Mouse (Mus musculus): ENCODE data around the gene Dmkn. TPM values are rescaled to one million over a fixed set of nuclear protein-coding genes. Genes with fewer than 3 reads are reported as not detected.
"Not testable (repeated sequence)": the region's sequence is repeated elsewhere in the genome, so short reads cannot be mapped to it uniquely, and the experiment has no call there.

The Dmkn gene
- polyA plus RNA-seq (2015; fragmentation: Nextera tagmentation; extraction: Ambion mirVana): 0.26 and 0.74 TPM in 2 replicates

DNA sequence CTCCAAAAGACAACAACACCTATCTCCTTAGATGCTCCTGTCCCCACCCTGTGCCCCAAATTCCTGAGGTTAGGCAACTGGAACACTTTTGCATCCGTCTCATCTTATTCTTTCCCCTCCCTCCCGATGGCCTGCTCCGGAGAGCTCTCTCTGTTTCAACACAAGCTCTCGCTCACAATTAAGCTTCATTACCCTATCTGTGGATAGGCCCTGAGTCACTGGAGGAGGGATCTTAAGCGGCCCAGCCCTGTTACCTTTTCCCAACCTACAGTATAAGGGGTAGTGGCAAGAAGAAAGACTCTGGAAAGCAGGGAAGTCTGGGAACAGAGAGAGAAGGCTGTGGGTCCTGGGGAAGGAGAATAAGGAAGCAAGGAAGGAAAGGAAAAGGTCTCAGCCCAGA is at the start of gene Dmkn:
Gene Dmkn, plus strand, starts transcription at position 301 of the 400 bp plus-strand sequence.
- no peak within 1 kb of the TSS for H3K9ac ChIP-seq (replicated peaks)
- 38% methylated on average over 5 of the region's 5 CpGs for WGBS
- no peaks in the 10 kb centered on the region for H3K36me3 ChIP-seq
- H3K4me3 ChIP-seq: no peak within 1 kb of the TSS
- no peak within 1 kb of the TSS for H3K4me2 ChIP-seq (replicated peaks)
- no peak for ATAC-seq (replicated peaks)
- no peaks in the 10 kb centered on the region for H3K27me3 ChIP-seq
- H3K27ac ChIP-seq (replicated peaks): no peak within 1 kb of the TSS
- H3K4me1 ChIP-seq: no peaks in the 10 kb centered on the region
- H3K9me3 ChIP-seq: no peaks in the 10 kb centered on the region

DNA sequence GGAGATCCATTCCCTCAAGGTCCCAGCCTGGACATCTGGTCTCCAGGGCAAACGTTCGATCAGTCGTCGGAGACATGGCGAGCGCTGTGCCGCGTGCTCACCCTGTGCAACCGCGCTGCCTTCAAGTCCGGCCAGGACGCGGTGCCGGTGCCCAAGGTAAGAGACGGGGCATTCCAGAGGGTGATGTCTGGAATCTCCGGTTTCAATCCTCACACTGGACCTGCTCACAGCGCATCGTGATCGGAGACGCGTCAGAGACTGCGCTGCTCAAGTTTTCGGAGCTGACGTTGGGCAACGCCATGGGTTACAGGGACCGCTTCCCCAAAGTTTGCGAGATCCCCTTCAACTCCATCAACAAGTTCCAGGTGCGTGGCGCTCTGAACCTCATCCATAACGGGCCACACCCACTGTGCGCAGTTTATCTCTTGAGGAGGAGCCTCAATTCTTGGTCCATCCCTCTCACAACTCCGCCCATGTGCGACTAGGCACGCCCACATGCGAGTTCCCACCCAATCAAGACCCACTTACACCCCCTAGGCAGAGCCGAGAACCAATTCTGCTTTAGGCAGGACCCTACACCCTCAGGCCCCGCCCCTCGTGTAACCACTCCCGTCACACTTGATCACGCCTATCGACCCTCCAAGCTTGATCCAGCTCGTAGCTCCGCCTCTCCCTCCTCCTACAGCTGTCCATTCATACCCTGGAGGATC is 46.4 kb upstream of the Dmkn start:
- ATAC-seq (replicated peaks): peak; percentile 93
- WGBS: 1% methylated on average over 43 of the region's 43 CpGs

DNA sequence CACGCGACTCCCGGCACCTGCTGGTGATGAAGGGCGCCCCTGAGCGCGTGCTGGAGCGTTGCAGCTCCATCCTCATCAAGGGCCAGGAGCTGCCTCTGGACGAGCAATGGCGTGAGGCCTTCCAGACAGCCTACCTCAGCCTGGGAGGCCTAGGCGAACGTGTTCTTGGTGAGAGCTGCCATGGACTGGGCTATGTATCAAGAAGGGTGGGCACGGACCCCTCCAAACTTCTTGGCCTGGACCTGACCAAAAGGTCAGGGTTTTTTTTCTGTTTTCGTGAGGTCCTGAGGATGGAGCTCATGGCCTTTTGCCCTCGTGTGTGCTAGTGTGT is 45.9 kb upstream of the Dmkn start:
- 6% methylated on average over 14 of the region's 14 CpGs for WGBS

More for the DNA sequence above, 46.4 kb upstream of the Dmkn start:
- Histone ChIP-seq H3K9ac (replicated peaks) (peak overlapping the region; percentile 29; the same call in 1 of the 2 replicates), H3K9me3 (no peaks in the 10 kb centered on the region), H3K27ac (replicated peaks) (no peak overlapping the region), H3K4me3 (peak overlapping the region; percentile 34), H3K4me2 (replicated peaks) (peak overlapping the region; percentile 45), H3K4me1 (peaks cover 11% of the 10 kb centered on the region), H3K27me3 (peaks cover 17% of the 10 kb centered on the region; the same call in 1 of the 2 replicates), H3K36me3 (no peaks in the 10 kb centered on the region)

DNA sequence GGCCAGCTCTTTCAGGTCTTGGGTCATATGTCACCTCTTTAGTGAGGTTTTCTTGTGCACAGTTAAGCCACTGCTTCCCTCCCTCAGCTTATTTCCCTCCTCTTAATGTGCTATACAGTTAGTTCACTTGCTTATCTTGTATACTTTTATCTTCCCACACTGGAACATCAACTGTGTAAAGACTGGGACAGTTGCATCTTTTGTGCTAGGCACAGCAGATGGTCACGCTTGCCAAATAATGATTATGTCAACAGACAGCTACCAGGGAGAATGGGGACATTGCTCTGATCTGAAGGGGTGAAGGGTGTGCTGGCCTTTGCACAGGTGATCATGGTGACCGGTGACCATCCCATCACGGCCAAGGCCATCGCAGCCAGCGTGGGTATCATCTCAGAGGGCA is 43.9 kb upstream of the Dmkn start:
- Histone ChIP-seq H3K27me3 (peaks cover 17% of the 10 kb centered on the region; the same call in 1 of the 2 replicates), H3K4me1 (peaks cover 11% of the 10 kb centered on the region), H3K4me3 (no peak overlapping the region), H3K27ac (replicated peaks) (no peak overlapping the region), H3K36me3 (no peaks in the 10 kb centered on the region), H3K9ac (replicated peaks) (no peak overlapping the region), H3K4me2 (replicated peaks) (no peak overlapping the region), H3K9me3 (no peaks in the 10 kb centered on the region)
- WGBS: 97% methylated on average over 5 of the region's 5 CpGs
- ATAC-seq (replicated peaks): no peak

More for the DNA sequence above, 45.9 kb upstream of the Dmkn start:
- Histone ChIP-seq H3K4me3 (peak overlapping the region; percentile 34), H3K27me3 (peaks cover 17% of the 10 kb centered on the region; the same call in 1 of the 2 replicates), H3K27ac (replicated peaks) (no peak overlapping the region), H3K9ac (replicated peaks) (peak overlapping the region; percentile 29; the same call in 1 of the 2 replicates), H3K4me2 (replicated peaks) (peak overlapping the region; percentile 45), H3K36me3 (no peaks in the 10 kb centered on the region), H3K9me3 (no peaks in the 10 kb centered on the region), H3K4me1 (peaks cover 11% of the 10 kb centered on the region)
- ATAC-seq (replicated peaks): no peak

DNA sequence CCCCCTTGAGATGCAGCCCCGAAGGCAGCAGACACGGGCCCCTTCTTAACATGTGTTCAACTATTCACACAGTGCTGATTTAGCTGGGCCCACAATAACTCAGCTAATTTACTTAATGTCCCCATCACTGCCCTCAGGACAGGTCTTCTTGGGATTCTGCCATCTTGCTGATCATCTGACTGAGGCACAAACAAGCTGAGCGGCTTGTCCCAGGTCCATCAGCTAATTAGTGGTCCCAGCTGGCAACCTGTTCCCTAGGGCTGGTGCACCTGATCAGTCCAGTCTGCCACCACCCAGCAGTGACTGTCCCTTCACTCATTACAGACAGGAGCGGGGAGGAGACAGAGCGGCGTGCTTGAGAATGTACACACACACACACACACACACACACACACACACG is 42.3 kb upstream of the Dmkn start:
- no peak overlapping the region for H3K9ac ChIP-seq (replicated peaks)
- no peak overlapping the region for H3K4me3 ChIP-seq
- H3K27me3 ChIP-seq: peaks cover 12% of the 10 kb centered on the region; the same call in 1 of the 2 replicates
- no peak overlapping the region for H3K27ac ChIP-seq (replicated peaks)
- H3K4me1 ChIP-seq: peaks cover 11% of the 10 kb centered on the region
- H3K9me3 ChIP-seq: no peaks in the 10 kb centered on the region
- H3K36me3 ChIP-seq: 0 out of 2 replicates have a peak, but pooled peaks cover under 1% of the 10 kb centered on the region
- no peak for ATAC-seq (replicated peaks)
- 57% methylated on average over 7 of the region's 7 CpGs for WGBS
- no peak overlapping the region for H3K4me2 ChIP-seq (replicated peaks)

DNA sequence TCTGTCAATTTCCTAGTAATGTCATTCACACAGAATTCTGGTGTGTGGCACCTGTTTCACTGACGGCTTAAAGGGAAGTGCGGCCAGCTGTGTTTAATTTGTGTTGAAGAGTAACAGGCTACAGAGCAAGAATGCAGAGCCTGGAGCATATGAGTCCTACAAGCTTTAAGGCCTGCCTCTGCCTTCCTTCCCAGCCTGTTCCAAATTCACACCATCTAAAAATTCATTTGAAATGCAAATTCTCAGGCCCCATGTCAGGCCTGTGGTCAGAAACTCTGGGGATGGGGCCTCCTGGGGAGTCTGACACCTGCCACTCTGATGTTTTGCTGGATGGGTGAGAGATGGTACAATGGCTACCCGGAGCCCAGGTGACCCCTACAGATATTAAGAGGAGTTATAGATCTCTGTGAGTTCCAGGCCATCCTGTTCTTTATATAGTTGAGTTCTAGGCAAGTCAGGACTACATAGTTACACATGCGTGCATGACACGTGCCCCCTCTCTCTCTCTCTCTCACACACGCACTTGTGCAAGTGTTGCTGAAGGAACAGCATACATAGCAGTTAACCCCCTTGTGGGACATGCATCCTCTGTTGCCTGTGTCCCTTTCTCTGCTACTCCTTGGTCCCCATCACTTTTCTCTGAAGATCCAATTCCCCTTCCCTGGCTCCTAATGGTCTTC is 40.1 kb upstream of the Dmkn start:
- H3K9ac ChIP-seq (replicated peaks): no peak overlapping the region
- no peaks in the 10 kb centered on the region for H3K27me3 ChIP-seq
- no peak overlapping the region for H3K4me2 ChIP-seq (replicated peaks)
- no peaks in the 10 kb centered on the region for H3K9me3 ChIP-seq
- H3K4me1 ChIP-seq: peaks cover 8% of the 10 kb centered on the region
- no peak overlapping the region for H3K4me3 ChIP-seq
- H3K27ac ChIP-seq (replicated peaks): no peak overlapping the region
- WGBS: 75% methylated on average over 6 of the region's 6 CpGs
- no peak for ATAC-seq (replicated peaks)
- peaks cover 11% of the 10 kb centered on the region; the same call in 1 of the 2 replicates for H3K36me3 ChIP-seq

DNA sequence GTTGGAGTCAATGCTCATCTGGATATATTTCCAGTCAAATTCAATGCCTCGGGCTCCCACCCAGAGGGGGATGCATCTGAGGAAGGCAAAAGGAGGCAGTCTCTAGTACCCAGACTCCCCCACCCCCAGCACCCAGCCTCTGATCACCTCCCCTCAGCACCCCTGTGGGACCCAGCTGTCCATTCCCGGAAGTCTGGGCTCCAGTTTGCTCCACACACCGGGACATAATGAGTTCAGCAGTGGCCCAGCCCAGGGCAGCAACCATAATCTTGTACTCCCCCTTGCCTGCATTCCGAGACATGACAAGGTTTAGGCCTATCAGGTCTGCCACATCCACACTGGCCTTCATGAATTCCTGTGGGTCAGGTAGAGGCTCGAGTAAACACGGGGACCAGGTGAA is 35.3 kb upstream of the Dmkn start:
- Histone ChIP-seq H3K9ac (replicated peaks) (peak overlapping the region; percentile 62; the same call in 1 of the 2 replicates), H3K36me3 (peaks cover 20% of the 10 kb centered on the region; the same call in 1 of the 2 replicates), H3K27ac (replicated peaks) (no peak overlapping the region), H3K27me3 (no peaks in the 10 kb centered on the region), H3K4me3 (peak overlapping the region; percentile 59), H3K9me3 (no peaks in the 10 kb centered on the region), H3K4me2 (replicated peaks) (peak overlapping the region; percentile 70), H3K4me1 (peaks cover 30% of the 10 kb centered on the region)
- WGBS: 89% methylated on average over 6 of the region's 6 CpGs
- ATAC-seq (replicated peaks): no peak

DNA sequence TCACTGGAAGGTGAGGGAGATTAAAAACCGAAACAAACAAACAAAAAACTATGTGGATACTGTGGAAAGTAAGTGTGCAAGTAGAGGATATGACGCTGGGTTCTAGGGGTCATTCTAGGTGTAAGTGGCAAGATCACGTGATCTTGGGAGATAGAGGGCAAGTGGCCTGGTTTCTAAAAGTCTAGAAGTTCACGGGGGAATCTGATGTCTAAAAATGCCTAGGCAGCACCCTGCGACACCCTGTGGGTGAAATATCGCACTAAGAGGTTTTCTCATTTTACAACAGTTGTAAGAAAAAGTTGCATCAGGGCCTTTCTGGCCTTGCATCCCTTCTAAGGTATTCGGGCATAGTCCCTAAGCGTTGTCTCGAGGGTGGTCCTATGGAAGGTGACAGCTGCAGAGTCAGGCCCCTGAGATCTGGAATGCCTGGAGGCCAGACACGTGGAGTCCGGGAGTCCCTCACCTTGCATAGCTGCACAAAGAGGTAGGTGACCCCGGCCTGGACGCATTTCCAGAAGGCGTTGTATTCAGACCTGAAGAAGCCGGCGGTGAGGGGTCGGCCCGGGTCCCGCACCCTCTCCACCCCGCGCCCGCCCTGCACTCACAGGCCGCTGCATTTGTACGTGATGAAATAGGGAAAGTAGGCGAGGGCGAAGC is 34.7 kb upstream of the Dmkn start:
- Histone ChIP-seq H3K4me3 (peak overlapping the region; percentile 59), H3K4me2 (replicated peaks) (peak overlapping the region; percentile 70), H3K9me3 (no peaks in the 10 kb centered on the region), H3K27me3 (no peaks in the 10 kb centered on the region), H3K27ac (replicated peaks) (peak overlapping the region; percentile 88), H3K4me1 (peaks cover 30% of the 10 kb centered on the region), H3K36me3 (peaks cover 24% of the 10 kb centered on the region; the same call in 1 of the 2 replicates), H3K9ac (replicated peaks) (peak overlapping the region; percentile 62)
- 8% methylated on average over 26 of the region's 26 CpGs for WGBS
- peak; percentile 48 for ATAC-seq (replicated peaks)

DNA sequence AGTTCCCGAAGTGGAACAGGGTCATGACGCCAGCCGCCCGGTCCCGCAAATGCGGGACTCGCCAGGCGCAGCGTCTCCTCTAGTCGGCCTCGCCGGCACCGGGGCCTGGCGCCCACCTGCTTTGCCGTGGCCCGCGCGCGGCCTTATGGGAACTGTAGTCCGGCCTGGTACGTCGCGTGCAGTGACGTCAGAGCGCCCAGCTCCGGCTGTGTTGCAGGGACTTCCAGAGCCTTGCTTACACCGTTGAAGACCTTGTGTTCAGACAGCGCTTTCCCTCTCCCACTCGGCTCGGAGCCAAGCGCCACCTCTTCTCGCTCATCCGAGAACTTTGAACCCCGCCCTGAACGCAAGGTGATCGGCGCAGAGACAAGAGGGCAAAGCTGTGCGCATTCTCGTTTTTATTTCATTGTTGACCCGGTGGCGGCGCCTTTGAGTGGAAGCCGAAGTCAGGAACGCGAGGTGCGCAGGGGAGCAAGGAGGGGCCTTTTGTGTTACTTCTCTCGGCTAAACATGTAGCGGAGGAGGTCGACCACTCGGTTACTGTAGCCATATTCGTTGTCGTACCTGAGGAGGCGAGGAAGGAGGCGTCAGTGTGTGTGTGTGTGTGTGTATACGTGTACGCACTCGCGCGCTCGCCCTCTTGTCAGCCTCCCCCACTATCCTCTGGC is 34.0 kb upstream of the Dmkn start, which contains the start of gene Tmem147:
Gene Tmem147, minus strand, starts transcription at position 145 of the 668 bp plus-strand sequence.
- Histone ChIP-seq H3K27me3 (no peaks in the 10 kb centered on the region), H3K4me2 (replicated peaks) (peak within 1 kb of the TSS; percentile 70), H3K4me3 (peak within 1 kb of the TSS; percentile 59), H3K9ac (replicated peaks) (peak within 1 kb of the TSS; percentile 62), H3K27ac (replicated peaks) (peak within 1 kb of the TSS; percentile 88), H3K9me3 (no peaks in the 10 kb centered on the region), H3K36me3 (peaks cover 27% of the 10 kb centered on the region; the same call in 1 of the 2 replicates), H3K4me1 (peaks cover 30% of the 10 kb centered on the region)
- peak; percentile 97 for ATAC-seq (replicated peaks)
- WGBS: under 1% methylated on average over 60 of the region's 60 CpGs

DNA sequence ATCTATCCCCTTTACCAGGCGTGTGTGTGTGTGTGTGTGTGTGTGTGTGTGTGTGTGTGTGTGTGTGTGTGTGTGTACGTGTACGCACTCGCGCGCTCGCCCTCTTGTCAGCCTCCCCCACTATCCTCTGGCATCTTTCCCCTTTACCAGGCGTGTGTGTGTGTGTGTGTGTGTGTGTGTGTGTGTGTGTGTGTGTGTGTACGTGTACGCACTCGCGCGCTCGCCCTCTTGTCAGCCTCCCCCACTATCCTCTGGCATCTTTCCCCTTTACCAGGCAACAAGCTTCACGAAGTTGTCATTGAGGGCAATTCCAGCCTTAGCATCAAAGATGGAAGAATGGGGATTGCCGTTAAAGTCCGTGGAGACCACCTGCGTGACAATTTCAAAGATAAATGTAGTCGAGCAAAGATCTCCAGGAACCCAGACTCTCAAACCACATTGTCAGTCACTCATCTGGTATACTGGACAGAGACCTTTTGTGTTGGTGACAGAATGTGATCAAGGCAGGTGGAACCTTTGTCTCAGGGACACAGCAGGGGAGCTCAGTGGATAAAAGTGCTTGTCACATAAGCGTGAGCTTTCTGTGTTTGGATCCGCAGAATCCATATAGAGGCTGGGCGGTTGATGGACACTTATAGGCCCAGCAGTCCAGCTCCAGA is 33.4 kb upstream of the Dmkn start:
- 8% methylated on average over 14 of the region's 22 CpGs for WGBS
- H3K4me1 ChIP-seq: peaks cover 30% of the 10 kb centered on the region
- peaks cover 32% of the 10 kb centered on the region for H3K36me3 ChIP-seq
- peak overlapping the region; percentile 70 for H3K4me2 ChIP-seq (replicated peaks)
- not testable (repeated sequence) for ATAC-seq (replicated peaks); H3K27me3 ChIP-seq; H3K9me3 ChIP-seq
- peak overlapping the region; percentile 59 for H3K4me3 ChIP-seq
- peak overlapping the region; percentile 88 for H3K27ac ChIP-seq (replicated peaks)
- peak overlapping the region; percentile 62 for H3K9ac ChIP-seq (replicated peaks)

DNA sequence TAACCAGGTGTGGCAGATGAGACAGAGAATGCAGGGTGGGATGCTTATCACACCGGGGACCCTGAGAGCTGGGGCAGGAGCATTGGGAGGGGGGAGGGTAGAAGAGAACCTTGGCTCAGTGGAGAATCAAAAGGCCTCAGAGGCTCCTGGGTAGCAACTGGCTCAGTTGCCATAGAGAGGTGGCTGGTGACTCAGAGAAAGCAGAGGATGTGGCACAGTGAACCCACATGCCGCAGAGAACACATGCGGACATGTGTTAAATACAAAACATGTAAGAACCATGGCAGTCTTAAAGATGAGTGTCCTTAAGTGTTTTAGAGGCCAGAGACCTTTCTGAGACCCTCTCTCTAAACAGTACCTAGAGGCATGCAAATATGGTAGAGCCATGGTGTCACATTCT is 27.3 kb upstream of the Dmkn start:
- Histone ChIP-seq H3K36me3 (peaks cover 38% of the 10 kb centered on the region), H3K27ac (replicated peaks) (no peak overlapping the region), H3K27me3 (no peaks in the 10 kb centered on the region), H3K4me1 (peaks cover 6% of the 10 kb centered on the region), H3K4me2 (replicated peaks) (no peak overlapping the region), H3K9ac (replicated peaks) (no peak overlapping the region), H3K4me3 (no peak overlapping the region), H3K9me3 (no peaks in the 10 kb centered on the region)
- no peak for ATAC-seq (replicated peaks)
- 78% methylated on average over 3 of the region's 3 CpGs for WGBS

Data from forebrain, embryonic 15.5 days (tissue).